Mouse (Mus musculus) hindbrain, postnatal 0 days (tissue): ENCODE measurements around the gene Msh6. TPM values are rescaled to one million over a fixed set of nuclear protein-coding genes. Genes with fewer than 3 reads are reported as not detected.
"Not testable (repeated sequence)": the region's sequence is repeated elsewhere in the genome, so short reads cannot be mapped to it uniquely, and the experiment has no call there.

Experiments used
- ATAC-seq: fragments of 200-750 bp; cut with Nextera tagmentation; 2 replicates; pipeline ENCODE4 v1.8.0; 2017; ENCODE audit warnings: mild to moderate bottlenecking, moderate TSS enrichment, moderate library complexity
- DNase-seq: peaks from one replicate; pipeline ENCODE4 v3.0.0-alpha.2; 2015; ENCODE audit warnings: low spot score
- H3K27ac ChIP-seq: fragments of 300-500 bp; sonication (generic); 2 replicates; pipeline ENCODE4 v1.5.1; 2014; ENCODE audit warnings: mild to moderate bottlenecking
- H3K27me3 ChIP-seq: fragments of 300-500 bp; sonication (generic); 2 replicates; pipeline ENCODE4 v1.6.1; 2014; ENCODE audit warnings: low read length, mixed read lengths; ENCODE audit not compliant: insufficient read depth
- H3K36me3 ChIP-seq: fragments of 300-500 bp; sonication (generic); 2 replicates; pipeline ENCODE4 v1.6.1; 2014; ENCODE audit warnings: low read length, mixed read lengths; ENCODE audit not compliant: insufficient read depth
- H3K4me1 ChIP-seq: fragments of 300-500 bp; sonication (generic); 2 replicates; pipeline ENCODE4 v1.6.1; 2014; ENCODE audit warnings: antibody characterized with exemption, low read length, mixed read lengths; ENCODE audit not compliant: insufficient read depth
- H3K4me2 ChIP-seq: fragments of 300-500 bp; sonication (generic); 2 replicates; pipeline ENCODE4 v1.6.1; 2014; ENCODE audit warnings: low read depth, mild to moderate bottlenecking, low read length, moderate library complexity, mixed read lengths
- H3K4me3 ChIP-seq: fragments of 300-500 bp; sonication (generic); 2 replicates; pipeline ENCODE4 v1.5.1; 2014; ENCODE audit warnings: low read length
- H3K9ac ChIP-seq: fragments of 300-500 bp; sonication (generic); replicated peaks from 2 replicates; pipeline ENCODE4 v1.6.1; 2014; ENCODE audit warnings: mild to moderate bottlenecking, low read length, moderate library complexity, mixed read lengths
- H3K9me3 ChIP-seq: fragments of 300-500 bp; sonication (generic); 2 replicates; pipeline ENCODE4 v1.6.1; 2016; ENCODE audit warnings: low read length, mixed read lengths
- CTCF ChIP-seq: IDR thresholded peaks from 2 replicates; pipeline ENCODE4 v1.5.1; 2016; ENCODE audit warnings: antibody characterized with exemption, control low read depth, low read depth
- WGBS: fragments of 180-500 bp; shearing (Covaris S2); extraction: QIAGEN DNeasy Blood & Tissue Kit; methylation state at CpG from one replicate; pipeline ENCODE4 v1.1.7; 2014; 5-methylcytosine and 5-hydroxymethylcytosine counted together
- polyA plus RNA-seq: library from polyadenylated mRNA; unstranded; fragments of >200 nt; fragmentation: Nextera tagmentation; extraction: Ambion mirVana; gene quantifications from 2 replicates; pipeline ENCODE4 v1.2.1, GENCODE M21; 2015
- total RNA-seq: library from RNA; depleted of rRNA; stranded (reverse); fragments of >200 nt; gene quantifications from 2 replicates; pipeline ENCODE4 v1.2.3, GENCODE M21; 2014

Msh6 gene
- total and polyA plus RNA-seq, 2 experiments from 2014 or later, result 19.6 to 21.1 TPM

DNA sequence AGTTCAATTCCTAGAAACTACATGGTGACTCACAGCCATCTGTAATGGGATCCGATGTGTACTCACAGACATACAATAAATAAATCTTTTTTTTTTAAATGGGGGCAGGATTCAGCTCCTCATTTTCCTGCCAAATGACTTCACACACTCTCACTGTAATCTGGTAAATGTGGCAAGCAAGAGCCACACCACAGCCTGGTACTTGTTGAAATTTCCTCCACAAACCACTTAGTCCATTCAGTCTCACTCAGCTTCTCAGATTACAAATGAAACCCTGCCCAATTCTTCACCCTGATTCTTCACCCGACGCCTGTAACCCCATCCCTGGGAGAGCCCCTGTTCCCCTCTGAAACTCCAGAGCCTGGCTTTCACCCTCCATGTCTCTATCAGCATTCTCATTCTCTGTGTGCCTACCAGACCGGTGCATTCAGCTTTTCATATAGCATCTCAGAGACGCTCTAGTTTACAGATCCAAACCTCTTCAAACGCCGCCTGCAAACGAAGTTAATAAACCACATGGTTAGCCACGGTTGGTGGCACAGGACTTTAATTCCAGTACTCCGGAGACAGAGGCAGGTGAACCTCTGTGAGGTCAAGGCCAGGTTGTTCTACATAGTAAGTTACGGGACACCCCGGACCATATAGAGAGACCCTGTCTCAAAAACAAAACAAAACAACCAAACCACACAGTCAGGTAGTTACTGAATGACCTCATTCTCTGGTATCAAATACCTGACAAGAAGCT is 17.6 kb upstream of the Msh6 start:
- H3K4me1 ChIP-seq, result no peaks in the 10 kb centered on the region
- no peaks in the 10 kb centered on the region for H3K27me3 ChIP-seq
- DNase-seq, result no peak
- H3K4me2 ChIP-seq, result no peak overlapping the region
- no peak overlapping the region for H3K9ac ChIP-seq
- H3K4me3 ChIP-seq, result no peak overlapping the region
- WGBS, result 79% methylated on average over 12 of the region's 12 CpGs
- H3K27ac ChIP-seq, result no peak overlapping the region
- no peaks in the 10 kb centered on the region; the same call in 1 of the 2 replicates for H3K9me3 ChIP-seq
- no peak for ATAC-seq
- no peaks in the 10 kb centered on the region for H3K36me3 ChIP-seq
- TF ChIP-seq CTCF, result no peak

DNA sequence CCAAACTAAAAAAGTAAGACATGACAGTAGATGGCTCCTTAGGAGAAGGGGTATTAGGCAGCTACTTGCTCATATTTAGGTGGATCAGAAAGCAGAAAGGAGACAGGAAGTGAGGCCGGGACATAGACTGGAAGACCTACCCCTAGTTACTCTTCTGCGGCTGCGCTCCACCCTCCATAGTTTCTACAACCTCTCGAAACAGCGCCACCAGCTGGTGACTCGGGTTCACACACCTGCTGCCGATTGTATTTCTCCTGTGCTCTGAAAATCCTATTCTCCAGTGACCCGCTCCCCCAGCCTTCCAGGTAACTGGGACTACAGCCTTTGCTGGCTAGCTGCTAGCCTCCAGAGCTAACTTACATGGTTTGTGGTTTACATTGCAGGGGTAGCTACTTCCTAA is 16.6 kb upstream of the Msh6 start:
- no peak overlapping the region for H3K4me2 ChIP-seq
- DNase-seq, result no peak
- H3K9ac ChIP-seq, result no peak overlapping the region
- H3K9me3 ChIP-seq, result no peaks in the 10 kb centered on the region; the same call in 1 of the 2 replicates
- no peak overlapping the region for H3K4me3 ChIP-seq
- no peak for ATAC-seq
- no peak overlapping the region for H3K27ac ChIP-seq
- peak; percentile 33 for TF ChIP-seq CTCF
- H3K36me3 ChIP-seq, result no peaks in the 10 kb centered on the region
- WGBS, result 64% methylated on average over 8 of the region's 8 CpGs
- no peaks in the 10 kb centered on the region for H3K4me1 ChIP-seq
- H3K27me3 ChIP-seq, result no peaks in the 10 kb centered on the region

DNA sequence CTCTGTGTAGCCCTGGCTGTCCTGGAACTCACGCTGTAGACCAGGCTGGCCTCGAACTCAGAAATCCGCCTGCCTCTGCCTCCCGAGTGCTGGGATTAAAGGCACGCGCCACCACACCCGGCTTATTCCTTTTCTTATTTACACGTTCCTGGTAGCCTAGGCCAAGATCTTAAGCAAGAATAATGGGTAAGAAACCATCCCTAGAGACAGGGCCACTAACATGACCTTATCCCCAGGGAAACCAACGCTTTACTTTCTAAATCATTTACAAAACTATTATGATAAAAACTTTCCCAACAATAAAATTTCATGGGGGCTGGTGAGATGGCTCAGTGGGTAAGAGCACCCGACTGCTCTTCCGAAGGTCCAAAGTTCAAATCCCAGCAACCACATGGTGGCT is 15.5 kb upstream of the Msh6 start:
- H3K4me2 ChIP-seq, ATAC-seq, H3K27ac ChIP-seq, H3K4me3 ChIP-seq, H3K36me3 ChIP-seq, DNase-seq, H3K9ac ChIP-seq, H3K4me1 ChIP-seq, H3K27me3 ChIP-seq, H3K9me3 ChIP-seq: not testable (repeated sequence)
- WGBS, result 96% methylated on average over 11 of the region's 11 CpGs

DNA sequence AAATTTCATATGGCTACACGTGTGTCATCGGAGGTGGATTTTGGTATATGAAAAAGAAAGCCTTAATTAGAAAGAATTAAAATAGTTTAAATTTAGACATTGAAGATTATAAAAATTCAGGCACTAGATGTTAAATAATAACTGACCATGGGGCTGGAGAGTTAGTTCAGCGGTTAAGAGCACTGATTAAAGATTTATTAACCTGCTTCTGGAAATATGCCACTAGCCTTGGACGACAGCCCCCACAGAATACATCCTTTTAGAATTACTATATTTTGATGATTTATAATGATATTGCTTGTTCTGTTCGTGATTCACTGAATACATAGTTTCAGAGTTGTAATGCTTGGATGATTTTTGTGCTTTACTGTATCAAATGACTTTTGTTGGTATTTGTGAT is 14.9 kb upstream of the Msh6 start:
- not testable (repeated sequence) for H3K9me3 ChIP-seq, H3K4me1 ChIP-seq, H3K4me2 ChIP-seq, H3K9ac ChIP-seq, ATAC-seq, H3K27ac ChIP-seq, DNase-seq, H3K27me3 ChIP-seq, H3K4me3 ChIP-seq, H3K36me3 ChIP-seq
- WGBS, result 90% methylated on average over 5 of the region's 5 CpGs

DNA sequence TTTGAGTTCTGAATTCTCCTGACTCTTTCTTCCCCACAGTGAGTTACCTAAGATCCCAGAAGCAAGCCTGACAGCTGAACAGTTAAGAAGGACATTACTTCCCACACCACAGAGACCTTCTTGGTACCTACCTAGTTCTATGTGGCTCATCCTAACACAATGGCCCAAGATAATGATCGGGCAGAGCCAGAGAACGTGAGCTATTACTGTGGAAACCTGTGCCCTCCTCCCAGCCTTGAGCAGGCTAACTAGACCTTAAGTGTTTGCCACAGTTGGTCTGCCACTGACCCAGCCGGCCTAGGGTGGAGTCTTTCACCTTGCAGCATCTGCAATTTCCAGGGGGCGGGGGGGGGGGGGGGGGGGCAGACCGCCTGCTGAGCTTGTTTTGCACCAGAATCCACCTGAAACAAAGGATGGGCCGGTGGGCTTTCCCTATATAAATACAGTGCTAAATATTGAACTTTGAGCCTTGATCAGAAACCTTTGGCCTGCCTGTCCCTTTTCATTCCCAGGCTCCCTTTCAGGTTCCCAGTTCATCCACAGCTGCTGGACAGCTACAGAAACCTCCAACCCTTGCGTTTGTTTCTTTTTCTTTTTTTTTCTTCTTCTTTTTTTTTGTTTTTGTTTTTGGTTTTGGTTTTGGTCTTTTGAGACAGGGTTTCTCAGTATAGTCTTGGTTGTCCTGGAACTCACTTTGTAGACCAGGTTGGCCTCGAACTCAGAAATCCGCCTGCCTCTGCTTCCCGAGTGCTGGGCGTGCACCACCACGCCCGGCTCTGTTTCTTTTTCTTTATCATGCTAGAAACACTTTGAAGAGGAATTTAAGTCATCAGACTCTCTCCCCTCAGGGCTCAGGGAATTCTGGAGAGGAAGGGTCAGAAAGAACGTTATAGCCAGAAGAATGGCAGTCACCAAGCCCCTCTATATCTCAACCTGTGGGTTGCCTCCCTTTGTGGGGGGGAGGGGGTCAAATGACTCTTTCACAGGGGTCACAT is 11.5 kb upstream of the Msh6 start:
- no peaks in the 10 kb centered on the region for H3K36me3 ChIP-seq
- no peak overlapping the region for H3K9ac ChIP-seq
- no peak for TF ChIP-seq CTCF
- no peak overlapping the region for H3K27ac ChIP-seq
- no peak overlapping the region for H3K4me3 ChIP-seq
- no peaks in the 10 kb centered on the region for H3K4me1 ChIP-seq
- no peak overlapping the region for H3K4me2 ChIP-seq
- no peaks in the 10 kb centered on the region for H3K27me3 ChIP-seq
- no peak for ATAC-seq
- 87% methylated on average over 13 of the region's 14 CpGs for whole genome bisulfite sequencing
- no peak for DNase-seq
- H3K9me3 ChIP-seq, result no peaks in the 10 kb centered on the region; the same call in 1 of the 2 replicates

DNA sequence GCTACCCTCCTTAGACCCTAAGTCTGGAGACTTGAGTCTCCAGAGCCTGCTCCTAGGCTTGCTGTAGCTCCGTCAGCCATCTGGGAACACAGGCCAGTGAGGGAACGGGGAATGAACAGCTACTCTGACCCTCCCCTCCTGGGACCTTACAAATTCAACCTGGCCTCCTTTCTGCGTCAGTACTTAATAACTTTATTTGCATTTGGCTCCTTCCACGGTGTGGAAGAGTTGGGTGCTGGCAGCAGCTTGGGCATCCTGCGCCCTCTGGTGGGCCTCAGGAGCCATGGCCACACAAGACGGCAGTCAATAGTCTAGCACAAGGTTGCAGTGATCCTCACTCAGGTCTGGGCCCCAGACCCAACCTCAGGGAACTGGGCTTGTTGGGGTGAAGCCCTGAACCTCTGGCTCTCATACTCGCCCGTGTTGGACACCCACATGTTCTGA is 6.4 kb upstream of the Msh6 start:
- H3K4me1 ChIP-seq, result not testable (repeated sequence)
- WGBS, result 35% methylated on average over 6 of the region's 8 CpGs

DNA sequence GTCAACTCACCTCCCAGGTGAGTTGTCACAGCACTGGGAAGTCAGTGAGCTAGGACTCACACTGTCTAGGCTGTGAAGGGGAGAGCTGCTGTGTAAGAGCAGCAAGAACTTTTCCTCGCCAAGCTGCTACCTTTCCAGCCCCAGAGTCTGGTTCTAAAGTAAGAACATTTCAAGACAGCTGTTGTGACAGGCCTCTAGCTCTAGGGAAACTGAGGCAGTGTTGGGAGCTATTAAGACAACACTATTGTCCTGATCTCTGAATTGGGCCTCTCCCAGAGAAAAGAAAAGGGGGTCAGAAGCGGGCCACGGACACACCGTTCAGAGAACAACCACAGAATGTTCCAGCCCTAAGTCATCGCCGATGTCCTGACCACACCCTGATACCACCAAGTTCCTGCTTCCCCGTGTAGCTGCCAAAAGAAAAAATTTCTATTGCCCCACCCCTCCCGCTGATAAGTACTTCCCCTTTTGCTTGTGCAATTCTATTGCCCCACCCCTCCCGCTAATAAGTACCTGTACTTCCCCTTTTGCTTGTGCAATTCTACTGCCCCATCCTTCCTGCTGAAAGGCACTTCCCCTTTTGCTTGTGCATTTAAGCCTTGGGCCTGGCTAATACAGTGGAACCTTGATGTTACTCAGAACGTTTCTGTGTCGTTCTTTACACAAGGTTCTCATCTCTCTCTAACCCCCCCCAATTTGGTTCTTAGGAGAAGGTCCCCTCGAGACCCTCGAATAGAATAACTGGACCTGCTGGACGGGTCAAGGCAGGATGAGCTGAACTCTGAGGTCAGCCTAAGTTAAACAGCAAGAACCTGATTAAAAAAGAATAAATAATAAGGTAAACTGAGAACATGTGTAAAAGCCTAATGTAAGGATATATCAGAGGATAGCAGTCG is 2.9 kb upstream of the Msh6 start:
- H3K4me1 ChIP-seq, H3K4me3 ChIP-seq, H3K27me3 ChIP-seq, H3K4me2 ChIP-seq, ATAC-seq, H3K9me3 ChIP-seq, DNase-seq, H3K27ac ChIP-seq, H3K9ac ChIP-seq, H3K36me3 ChIP-seq: not testable (repeated sequence)
- 90% methylated on average over 15 of the region's 15 CpGs for WGBS

More for the DNA sequence above, 6.4 kb upstream of the Msh6 start:
- DNase-seq, H3K4me2 ChIP-seq, H3K4me3 ChIP-seq, H3K9ac ChIP-seq, H3K27ac ChIP-seq, H3K27me3 ChIP-seq, H3K9me3 ChIP-seq, H3K36me3 ChIP-seq: not testable (repeated sequence)
- ATAC-seq, result peak; percentile 89
- TF ChIP-seq CTCF, result peak; percentile 54
